Mouse (Mus musculus): ENCODE results near the gene Ahcy.
"Not testable (repeated sequence)": the region's sequence is repeated elsewhere in the genome, so short reads cannot be mapped to it uniquely, and the experiment has no call there.

The Ahcy gene

DNA sequence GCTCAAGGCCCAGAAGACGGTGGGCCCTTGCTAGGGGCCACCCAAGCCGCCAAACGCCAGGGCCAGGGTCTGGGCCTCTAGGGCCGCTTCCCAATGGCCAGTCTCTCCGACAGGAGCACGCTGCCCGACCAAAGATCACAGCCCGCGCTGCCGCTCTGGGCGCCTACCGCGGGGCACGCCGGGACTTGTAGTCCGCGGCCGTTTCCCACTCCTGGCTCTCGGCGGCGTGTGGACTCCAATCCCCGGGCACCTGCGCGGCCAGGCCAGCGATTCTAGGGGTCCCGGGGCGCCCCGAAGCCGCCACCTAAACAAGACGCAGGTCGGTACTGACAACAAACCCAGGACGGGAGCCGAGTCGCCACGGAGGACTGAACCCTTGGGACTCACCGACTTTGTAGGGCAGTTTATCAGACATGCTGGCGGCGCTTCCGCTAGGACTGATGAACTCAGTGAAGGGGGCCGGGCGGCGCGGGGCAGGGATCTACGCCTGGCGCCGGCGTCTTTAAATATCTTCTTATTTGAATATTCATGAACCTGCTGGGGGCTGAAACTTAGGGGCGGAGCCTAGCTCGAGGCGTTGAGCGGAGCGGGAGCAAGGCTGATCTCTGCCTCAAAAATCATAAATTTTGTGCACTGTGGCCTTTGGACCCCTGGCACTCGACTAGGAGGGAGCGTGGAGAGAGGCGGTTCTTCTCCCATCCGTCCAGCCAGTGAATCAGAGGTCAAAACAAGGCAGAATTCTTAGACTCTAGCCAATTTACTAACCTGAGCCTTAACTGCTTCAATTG lies at the start of gene Ahcy:
TSS of gene Ahcy (minus strand) at position 520 of the 788 bp plus-strand sequence.
- ChIA-PET CTCF (interaction anchor here in 3 of 4 experiments (0.6 to 1.5 kb wide), 4 partner anchors 8 to 464 kb away, joined by 3 to 5 read pairs (median 3); no protein-coding TSS in a partner anchor), POLR2A (interaction anchor here (0.5 to 17.2 kb wide), 72 partner anchors 7 to 506 kb away, joined by 3 to 231 read pairs (median 4); partner anchors contain the start of genes Itch (in 3 of the 4), Dynlrb1 (in 2 of the 4), Eif2s2 (in 2 of the 4) and Map1lc3a (in 2 of the 4))

DNA sequence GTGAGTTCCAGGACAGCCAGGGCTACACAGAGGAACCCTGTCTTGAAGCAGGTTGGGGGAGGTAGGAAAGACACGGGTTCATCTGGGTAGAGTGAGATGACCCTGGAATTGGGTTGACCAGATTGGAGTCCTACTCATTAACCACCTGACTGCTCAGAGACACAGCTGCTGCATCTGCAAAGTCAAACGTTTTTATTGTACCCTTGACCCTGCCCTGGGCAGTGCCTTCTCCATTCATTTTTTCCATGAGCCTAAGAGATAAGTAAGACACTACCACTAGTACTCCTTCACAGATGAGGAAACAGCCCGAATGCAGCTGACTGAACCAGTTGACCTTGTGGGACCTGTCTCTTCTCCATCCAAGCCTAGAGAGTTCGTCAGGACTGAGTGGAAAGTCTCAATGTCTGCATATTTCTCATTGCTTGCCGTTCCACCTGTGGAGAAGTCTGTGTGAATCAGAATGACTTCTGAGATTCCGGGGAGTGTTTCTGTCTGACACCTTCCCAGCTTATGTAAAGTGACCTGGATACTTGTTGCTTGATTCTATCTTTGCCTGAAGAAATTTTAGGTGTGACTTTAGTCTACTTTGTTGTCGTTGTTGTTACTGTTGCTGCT lies 41.0 kb upstream of the Ahcy start:
- POLR2A ChIA-PET = interaction anchor here in 3 of 4 experiments (0.6 to 1.9 kb wide), 10 partner anchors 16 to 460 kb away, joined by 3 to 7 read pairs (median 3); partner anchors contain the start of genes Itch (in 2 of the 3) and Ahcy (in 1 of the 3)
- CTCF ChIA-PET = interaction anchor here in 1 of 4 experiments (0.7 kb wide), 1 partner anchor 153 kb away, joined by 4 read pairs; no protein-coding TSS in a partner anchor

DNA sequence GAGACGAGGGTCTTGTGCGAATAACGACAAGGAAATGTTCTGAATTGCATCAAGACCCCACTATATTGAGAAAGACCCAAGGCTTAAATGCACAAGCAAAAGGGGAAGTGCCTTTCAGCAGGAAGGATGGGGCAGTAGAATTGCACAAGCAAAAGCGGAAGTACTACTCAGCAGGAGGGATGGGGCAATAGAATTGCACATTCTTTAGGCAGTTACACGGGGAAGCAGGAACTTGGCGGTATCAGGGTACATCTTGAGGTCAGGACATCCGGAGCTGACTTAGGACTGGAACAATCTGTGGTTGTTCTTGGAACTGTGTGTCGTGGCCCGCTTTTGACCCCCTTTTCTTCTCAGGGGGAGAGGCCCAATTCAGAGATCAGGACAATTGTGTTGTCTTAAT lies 33.0 kb upstream of the Ahcy start:
- CTCF ChIA-PET = not testable (repeated sequence)
- POLR2A ChIA-PET = interaction anchor here in 3 of 4 experiments (0.7 to 1.3 kb wide), 5 partner anchors 25 to 57 kb away, joined by 3 to 4 read pairs (median 3); partner anchors contain the start of gene Itch (in 1 of the 3)

DNA sequence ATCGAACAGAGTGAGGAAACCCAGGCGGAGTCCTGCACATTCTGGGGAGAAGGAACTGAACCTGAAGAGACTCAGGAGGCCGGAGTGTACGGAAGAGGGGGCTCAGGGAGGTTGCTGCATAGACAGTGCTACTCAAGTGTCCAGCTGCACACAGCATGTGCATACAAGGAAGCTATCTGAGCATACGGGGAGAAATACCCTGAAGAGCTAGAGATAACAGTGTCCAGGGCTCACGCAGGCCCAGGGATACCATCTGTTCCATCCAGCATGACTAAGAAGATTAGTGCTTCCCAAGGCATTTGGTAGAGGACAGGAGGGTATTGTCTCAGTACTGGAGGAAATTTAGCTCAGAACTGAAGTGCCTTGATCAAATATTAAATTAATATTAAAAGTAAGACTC lies 29.3 kb upstream of the Ahcy start:
- CTCF ChIA-PET = no interaction called here

DNA sequence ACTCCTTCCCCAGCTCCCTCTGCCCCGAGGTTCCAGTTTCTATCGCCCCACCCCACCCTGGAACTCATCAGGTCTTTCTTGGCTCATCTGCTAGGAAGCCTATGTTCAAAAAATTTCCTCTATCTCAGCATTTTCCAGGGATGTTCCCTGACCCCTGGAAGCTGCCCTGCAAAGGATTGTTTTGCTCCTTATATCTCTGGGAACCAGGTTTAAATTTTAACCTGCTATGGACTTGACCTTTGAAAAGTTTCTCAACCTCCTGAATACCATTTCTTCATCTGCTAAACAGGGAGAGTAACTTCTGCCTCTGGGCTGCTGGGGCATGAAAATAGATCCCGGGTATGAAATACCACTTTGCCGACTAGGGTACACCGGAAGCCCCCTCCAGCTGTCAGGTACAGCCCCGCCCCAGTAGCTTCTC lies 27.5 kb upstream of the Ahcy start:
- ChIA-PET CTCF (no interaction called here), POLR2A (interaction anchor here in 3 of 4 experiments (0.7 to 2.8 kb wide), 5 partner anchors 13 to 32 kb away, joined by 3 to 11 read pairs (median 3); partner anchors contain the start of genes Itch (in 2 of the 3) and Ahcy (in 1 of the 3))

More for the DNA sequence above, 29.3 kb upstream of the Ahcy start:
- POLR2A ChIA-PET = interaction anchor here in 2 of 4 experiments (0.7 to 1.5 kb wide), 2 partner anchors 25 to 30 kb away, joined by 3 read pairs; partner anchors contain the start of gene Itch (in 1 of the 2)

DNA sequence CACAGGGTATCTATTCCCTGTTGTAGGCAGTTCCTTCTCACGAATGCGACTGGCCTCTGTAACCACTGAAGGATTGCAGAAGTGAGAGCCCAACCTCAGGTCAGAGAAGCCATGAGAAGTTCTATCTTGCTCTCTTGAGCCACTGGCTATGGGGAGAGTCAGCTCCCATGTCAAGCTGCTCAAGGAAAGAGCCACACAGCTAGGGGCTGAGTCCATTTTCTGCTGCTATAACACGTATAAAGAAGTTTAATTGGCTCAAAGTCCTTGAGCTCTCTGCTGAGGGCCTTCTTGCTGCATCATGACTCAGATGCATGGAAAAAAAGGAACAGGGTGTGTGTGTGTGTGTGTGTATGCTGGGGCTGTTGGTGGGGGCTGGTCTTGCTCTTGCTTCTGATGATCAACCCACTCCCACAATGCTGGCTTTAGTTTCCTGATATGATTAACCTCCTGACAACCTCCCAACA lies 26.5 kb upstream of the Ahcy start:
- ChIA-PET CTCF (no interaction called here), POLR2A (interaction anchor here in 3 of 4 experiments (1.1 to 2.8 kb wide), 6 partner anchors 19 to 33 kb away, joined by 3 to 11 read pairs (median 8); partner anchors contain the start of genes Ahcy (in 2 of the 3) and Itch (in 2 of the 3))

- ChIA-PET POLR2A (interaction anchor here in 3 of 4 experiments (0.5 to 2.8 kb wide), 9 partner anchors 13 to 407 kb away, joined by 3 to 11 read pairs (median 6); partner anchors contain the start of genes Ahcy (in 2 of the 3) and Itch (in 2 of the 3)), CTCF (interaction anchor here in 2 of 4 experiments (0.6 kb wide), 2 partner anchors 9 to 188 kb away, joined by 3 to 10 read pairs; no protein-coding TSS in a partner anchor)
Measured at GRCm38 (mm10) chr2:155099994-155100795, 25.9 kb upstream of the Ahcy start.

DNA sequence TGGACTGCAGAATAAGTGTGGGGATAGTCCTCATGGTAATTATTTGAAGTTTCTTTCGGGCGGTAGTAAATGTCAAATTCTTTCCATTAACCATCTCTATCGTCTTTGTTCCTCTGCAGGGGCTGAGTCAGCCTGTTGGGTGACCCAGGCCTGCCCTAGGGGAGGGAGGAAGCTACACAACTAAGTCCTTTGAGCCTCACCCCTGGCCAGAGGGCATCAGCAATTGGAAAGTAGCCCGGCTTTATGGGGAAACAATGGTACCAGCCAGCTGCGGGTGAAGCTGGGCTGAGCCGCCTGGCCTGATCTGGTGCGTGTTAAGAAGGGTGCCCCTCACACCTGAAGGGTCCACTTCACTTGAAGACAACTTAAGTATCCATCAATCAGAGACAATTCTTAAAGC lies 25.1 kb upstream of the Ahcy start:
- POLR2A ChIA-PET = interaction anchor here in 3 of 4 experiments (0.6 to 2.8 kb wide), 6 partner anchors 12 to 25 kb away, joined by 3 to 10 read pairs (median 7); partner anchors contain the start of gene Ahcy (in 2 of the 3)
- CTCF ChIA-PET = interaction anchor here in 2 of 4 experiments (0.6 kb wide), 2 partner anchors 9 to 187 kb away, joined by 3 to 10 read pairs; no protein-coding TSS in a partner anchor

- POLR2A ChIA-PET = interaction anchor here in 3 of 4 experiments (1.6 to 2.8 kb wide), 3 partner anchors 17 to 25 kb away, joined by 6 to 10 read pairs (median 9); partner anchors contain the start of gene Ahcy (in 2 of the 3)
- CTCF ChIA-PET = no interaction called here
Measured at GRCm38 (mm10) chr2:155098720-155099380, 24.6 kb upstream of the Ahcy start.

DNA sequence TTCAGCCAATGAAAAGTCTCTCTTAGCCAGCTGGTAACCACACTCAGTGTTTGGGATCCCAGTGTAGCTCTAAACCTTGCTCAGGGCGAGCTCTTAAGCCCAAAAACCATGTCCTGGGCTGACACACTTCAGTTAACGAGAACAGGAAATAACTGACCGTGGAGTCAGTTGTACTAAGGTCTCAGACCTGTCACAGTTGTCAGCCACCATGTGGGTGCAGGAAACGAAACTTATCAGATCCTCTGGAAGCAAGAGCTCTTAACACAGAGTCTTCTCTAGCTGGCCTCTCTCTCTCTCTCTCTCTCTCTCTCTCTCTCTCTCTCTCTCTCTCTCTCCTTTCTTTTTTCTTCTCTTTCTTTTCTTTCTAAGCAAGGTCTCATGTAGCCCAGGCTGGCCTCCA lies 19.1 kb upstream of the Ahcy start:
- ChIA-PET POLR2A (interaction anchor here in 2 of 4 experiments (0.8 to 1.0 kb wide), 2 partner anchors 19 kb away, joined by 3 read pairs; partner anchors contain the start of gene Ahcy (in 2 of the 2)), CTCF (interaction anchor here in 1 of 4 experiments (0.6 kb wide), 1 partner anchor 402 kb away, joined by 3 read pairs; no protein-coding TSS in a partner anchor)

DNA sequence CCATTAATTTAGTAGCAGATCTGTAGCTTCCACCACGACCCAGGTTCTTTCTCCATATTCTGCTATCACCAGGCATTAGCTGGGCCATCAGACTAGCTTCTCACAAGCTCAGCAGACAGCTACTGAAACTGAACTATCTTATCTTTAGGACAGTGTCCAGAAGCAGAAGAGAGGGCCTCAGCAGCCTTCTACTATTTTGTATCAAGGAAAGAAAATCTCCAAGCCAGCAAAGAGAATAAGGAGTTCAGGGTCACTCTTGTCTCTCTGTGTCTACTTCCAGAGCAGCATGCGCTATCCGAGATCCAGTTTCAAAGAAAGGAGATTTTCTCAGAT lies 17.4 kb upstream of the Ahcy start:
- ChIA-PET POLR2A (interaction anchor here in 3 of 4 experiments (1.0 to 2.2 kb wide), 8 partner anchors 9 to 42 kb away, joined by 3 to 13 read pairs (median 7); partner anchors contain the start of genes Ahcy (in 3 of the 3) and Itch (in 1 of the 3)), CTCF (interaction anchor here in 2 of 4 experiments (1.2 to 1.9 kb wide), 2 partner anchors 9 kb away, joined by 3 to 5 read pairs; no protein-coding TSS in a partner anchor)

- POLR2A ChIA-PET = interaction anchor here in 3 of 4 experiments (0.5 to 2.2 kb wide), 17 partner anchors 9 to 478 kb away, joined by 3 to 13 read pairs (median 4); partner anchors contain the start of genes Ahcy (in 3 of the 3), Eif2s2 (in 1 of the 3), Itch (in 1 of the 3) and Zfp341 (in 1 of the 3)
- CTCF ChIA-PET = interaction anchor here in 3 of 4 experiments (0.6 to 1.9 kb wide), 4 partner anchors 8 to 294 kb away, joined by 3 to 10 read pairs (median 5); no protein-coding TSS in a partner anchor
Measured at GRCm38 (mm10) chr2:155090909-155091742, 16.8 kb upstream of the Ahcy start.

GRCm38 (mm10) chr2:155088264-155088663 lies 14.0 kb upstream of the Ahcy start:
- CTCF ChIA-PET = no interaction called here
- POLR2A ChIA-PET = interaction anchor here in 2 of 4 experiments (0.9 to 9.0 kb wide), 3 partner anchors 9 to 14 kb away, joined by 3 to 45 read pairs (median 5); partner anchors contain the start of gene Ahcy (in 1 of the 2)

DNA sequence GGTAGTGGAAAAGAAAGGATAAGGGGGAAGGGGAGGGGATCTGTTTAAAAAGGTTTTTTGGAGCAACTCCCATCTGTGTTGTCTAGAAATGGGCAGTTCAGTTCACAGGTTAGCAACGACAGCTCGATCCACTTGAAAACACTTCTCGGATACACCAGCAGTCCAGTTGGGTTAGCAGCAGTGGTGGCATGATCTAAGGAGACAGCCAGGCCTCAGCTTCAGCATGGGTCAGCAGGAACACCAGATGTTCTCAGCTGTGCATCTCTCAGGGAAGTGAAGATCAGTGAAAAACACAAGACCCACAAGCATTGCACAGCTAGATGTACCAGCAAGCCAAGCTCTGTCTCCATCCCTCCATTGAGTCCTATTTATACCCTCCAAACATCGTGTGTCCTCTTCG lies 12.0 kb upstream of the Ahcy start:
- ChIA-PET POLR2A (interaction anchor here in 2 of 4 experiments (1.2 to 9.0 kb wide), 3 partner anchors 12 to 13 kb away, joined by 3 to 45 read pairs (median 4); partner anchors contain the start of gene Ahcy (in 2 of the 2)), CTCF (interaction anchor here in 1 of 4 experiments (1.0 kb wide), 1 partner anchor 9 kb away, joined by 3 read pairs; no protein-coding TSS in a partner anchor)

DNA sequence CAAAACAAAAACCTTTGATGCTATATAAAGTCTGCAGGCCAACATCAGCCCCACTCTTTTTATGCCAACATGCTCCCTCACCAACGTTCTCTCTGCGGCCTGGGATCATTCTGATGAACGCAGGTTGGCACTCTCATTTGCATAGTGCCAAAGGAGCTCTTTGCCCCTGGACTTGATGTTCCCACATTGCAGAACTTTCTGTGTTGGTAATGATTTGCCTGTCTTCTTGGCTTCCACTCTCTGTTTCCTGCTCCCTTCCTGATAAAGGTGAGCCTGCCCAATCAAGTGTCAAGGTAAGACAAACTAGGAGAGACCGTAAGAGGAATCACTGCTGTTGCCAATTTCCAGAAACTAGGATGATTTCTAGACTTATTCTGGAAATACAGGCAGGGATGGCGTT lies 10.2 kb upstream of the Ahcy start:
- ChIA-PET CTCF (no interaction called here), POLR2A (interaction anchor here in 2 of 4 experiments (0.6 to 9.0 kb wide), 4 partner anchors 10 to 188 kb away, joined by 3 to 45 read pairs (median 3); partner anchors contain the start of gene Ahcy (in 2 of the 2))
